Mouse (Mus musculus) heart, embryonic 12.5 days (tissue): ENCODE results near the gene Far2. TPM values are rescaled to one million over a fixed set of nuclear protein-coding genes. Genes with fewer than 3 reads are reported as not detected.

Experiments used
- ATAC-seq: fragments of 200-750 bp; cut with Nextera tagmentation; 2 replicates; pipeline ENCODE4 v1.8.0; 2017; ENCODE audit warnings: moderate TSS enrichment, moderate library complexity; ENCODE audit not compliant: insufficient number of reproducible peaks, low FRiP score
- H3K27ac ChIP-seq: fragments of 300-500 bp; sonication (generic); 2 replicates; pipeline ENCODE4 v1.5.1; 2016; ENCODE audit warnings: mild to moderate bottlenecking, moderate library complexity; ENCODE audit not compliant: poor library complexity, severe bottlenecking
- H3K27me3 ChIP-seq: fragments of 300-500 bp; sonication (generic); replicated peaks from 2 replicates; pipeline ENCODE4 v1.6.1; 2016; ENCODE audit warnings: mild to moderate bottlenecking, moderate library complexity
- H3K36me3 ChIP-seq: fragments of 300-500 bp; sonication (generic); 2 replicates; pipeline ENCODE4 v1.6.1; 2016; ENCODE audit warnings: mild to moderate bottlenecking, moderate library complexity
- H3K4me1 ChIP-seq: fragments of 300-500 bp; sonication (generic); replicated peaks from 2 replicates; pipeline ENCODE4 v1.6.1; 2016; ENCODE audit warnings: mild to moderate bottlenecking
- H3K4me2 ChIP-seq: fragments of 300-500 bp; sonication (generic); 2 replicates; pipeline ENCODE4 v1.6.1; 2016; ENCODE audit warnings: mild to moderate bottlenecking, moderate library complexity
- H3K4me3 ChIP-seq: fragments of 300-500 bp; sonication (generic); 2 replicates; pipeline ENCODE4 v1.5.1; 2016; ENCODE audit warnings: mild to moderate bottlenecking
- H3K9ac ChIP-seq: fragments of 300-500 bp; sonication (generic); 2 replicates; pipeline ENCODE4 v1.6.1; 2016; ENCODE audit warnings: mild to moderate bottlenecking, moderate library complexity
- H3K9me3 ChIP-seq: fragments of 300-500 bp; sonication (generic); replicated peaks from 2 replicates; pipeline ENCODE4 v1.6.1; 2016; ENCODE audit warnings: mild to moderate bottlenecking, moderate library complexity
- WGBS: fragments of 180-500 bp; shearing (Covaris S2); methylation state at CpG from one replicate; pipeline ENCODE4 v1.1.7; 2016; 5-methylcytosine and 5-hydroxymethylcytosine counted together
- polyA plus RNA-seq: library from polyadenylated mRNA; unstranded; fragments of >200 nt; fragmentation: Nextera tagmentation; extraction: Ambion mirVana; gene quantifications from 2 replicates; pipeline ENCODE4 v1.2.1, GENCODE M21; 2016

Far2 gene
- 1.2 and 1.5 TPM in 2 replicates for polyA plus RNA-seq

DNA sequence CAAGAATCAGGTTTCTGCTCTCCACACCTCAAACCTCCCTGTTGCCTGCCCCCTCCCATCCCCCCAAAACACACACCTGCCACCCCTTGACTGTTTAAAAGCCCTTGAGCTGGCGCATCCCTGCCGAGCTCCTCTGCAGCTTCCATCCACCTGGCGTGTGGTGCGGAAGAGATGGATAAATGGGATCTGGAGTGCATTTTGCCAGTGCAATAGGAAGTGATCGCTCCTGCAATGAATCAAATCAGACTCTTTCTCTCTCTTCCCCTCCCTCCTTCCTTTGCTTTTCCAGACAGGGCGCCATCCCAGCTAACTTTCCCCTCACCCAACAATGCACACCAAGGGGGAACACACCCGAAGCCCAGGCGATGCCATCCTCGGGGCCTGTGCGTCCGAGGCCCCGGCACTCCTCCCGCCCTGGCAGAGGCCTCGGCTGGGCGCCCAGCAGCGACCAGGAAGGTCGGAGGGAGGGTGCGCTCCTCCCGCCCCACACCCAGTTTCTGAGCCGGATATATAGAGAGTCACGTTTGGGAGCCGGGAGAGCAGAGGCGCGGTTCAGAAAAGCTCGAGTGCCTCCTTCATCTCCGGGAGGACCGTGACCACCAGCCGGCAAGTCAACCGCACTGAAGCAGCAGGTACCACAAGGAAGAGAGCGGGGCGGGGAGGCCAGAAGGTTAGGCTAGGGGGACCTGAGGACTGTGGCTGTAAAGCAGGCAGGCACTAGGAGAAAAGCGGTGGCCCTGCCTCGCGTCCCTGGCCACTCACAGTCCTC, at the start of gene Far2:
Far2 (plus strand) TSS at position 379 of the 769 bp plus-strand sequence.
- peak within 1 kb of the TSS; percentile 56; the same call in 1 of the 2 replicates for H3K9ac ChIP-seq
- no peak for ATAC-seq
- H3K4me3 ChIP-seq = peak within 1 kb of the TSS; percentile 44
- 0 out of 2 replicates have a peak, but pooled peaks cover 3% of the 10 kb centered on the region for H3K4me1 ChIP-seq
- no peaks in the 10 kb centered on the region for H3K9me3 ChIP-seq
- H3K27ac ChIP-seq = no peak within 1 kb of the TSS
- H3K36me3 ChIP-seq = no peaks in the 10 kb centered on the region
- H3K4me2 ChIP-seq = peak within 1 kb of the TSS; percentile 73
- 4% methylated on average over 34 of the region's 34 CpGs for WGBS
- peaks cover 22% of the 10 kb centered on the region for H3K27me3 ChIP-seq

DNA sequence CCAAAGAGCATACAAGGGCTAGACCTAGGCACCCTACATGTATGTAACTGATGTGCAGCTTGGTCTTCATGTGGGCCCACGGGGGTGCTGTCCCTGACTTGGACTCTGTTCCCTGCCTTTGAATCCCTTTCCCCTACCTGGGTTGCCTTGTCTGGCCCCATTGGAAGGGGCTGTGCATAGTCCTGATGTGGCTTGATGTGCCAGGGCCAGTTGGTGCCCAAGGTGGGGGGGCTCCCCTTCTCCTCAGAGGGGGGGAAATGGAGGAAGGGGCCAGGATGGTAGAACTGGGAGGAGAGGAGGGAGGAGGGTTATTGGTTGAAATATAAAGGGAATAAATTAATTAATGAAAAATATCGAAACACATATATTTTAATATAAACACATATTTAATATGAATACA, 46.6 kb upstream of the Far2 start:
- ATAC-seq = no peak
- H3K27me3 ChIP-seq = no peaks in the 10 kb centered on the region
- H3K4me3 ChIP-seq = no peak overlapping the region
- no peak overlapping the region for H3K9ac ChIP-seq
- WGBS = 86% methylated on average over 2 of the region's 2 CpGs
- H3K27ac ChIP-seq = no peak overlapping the region
- no peaks in the 10 kb centered on the region for H3K36me3 ChIP-seq
- H3K9me3 ChIP-seq = no peaks in the 10 kb centered on the region
- H3K4me2 ChIP-seq = no peak overlapping the region
- no peaks in the 10 kb centered on the region for H3K4me1 ChIP-seq

DNA sequence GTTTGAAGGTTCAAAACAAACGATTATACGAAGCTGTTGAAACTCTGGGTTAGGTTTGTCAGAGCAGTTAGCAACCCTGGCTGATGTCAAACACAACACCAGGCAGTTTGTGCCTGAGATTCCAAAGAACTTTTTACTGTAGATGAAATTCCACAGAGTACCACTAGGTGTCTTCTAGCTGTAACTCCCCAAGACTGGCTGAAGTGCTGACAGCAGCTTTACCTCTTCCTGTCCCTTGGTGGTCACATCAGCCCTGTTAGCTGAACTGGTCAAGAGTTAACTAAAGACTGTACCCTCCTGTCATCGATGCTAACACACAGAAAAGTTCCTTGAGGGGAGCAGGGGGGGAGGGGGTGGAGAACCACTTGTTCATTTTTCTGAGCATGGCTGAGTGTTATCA, 46.0 kb upstream of the Far2 start:
- no peak overlapping the region for H3K4me2 ChIP-seq
- WGBS = 25% methylated on average over 3 of the region's 3 CpGs
- no peak overlapping the region for H3K27ac ChIP-seq
- no peak overlapping the region for H3K4me3 ChIP-seq
- no peak for ATAC-seq
- H3K36me3 ChIP-seq = no peaks in the 10 kb centered on the region
- no peak overlapping the region for H3K9ac ChIP-seq
- H3K9me3 ChIP-seq = no peaks in the 10 kb centered on the region
- no peaks in the 10 kb centered on the region for H3K27me3 ChIP-seq
- H3K4me1 ChIP-seq = no peaks in the 10 kb centered on the region

DNA sequence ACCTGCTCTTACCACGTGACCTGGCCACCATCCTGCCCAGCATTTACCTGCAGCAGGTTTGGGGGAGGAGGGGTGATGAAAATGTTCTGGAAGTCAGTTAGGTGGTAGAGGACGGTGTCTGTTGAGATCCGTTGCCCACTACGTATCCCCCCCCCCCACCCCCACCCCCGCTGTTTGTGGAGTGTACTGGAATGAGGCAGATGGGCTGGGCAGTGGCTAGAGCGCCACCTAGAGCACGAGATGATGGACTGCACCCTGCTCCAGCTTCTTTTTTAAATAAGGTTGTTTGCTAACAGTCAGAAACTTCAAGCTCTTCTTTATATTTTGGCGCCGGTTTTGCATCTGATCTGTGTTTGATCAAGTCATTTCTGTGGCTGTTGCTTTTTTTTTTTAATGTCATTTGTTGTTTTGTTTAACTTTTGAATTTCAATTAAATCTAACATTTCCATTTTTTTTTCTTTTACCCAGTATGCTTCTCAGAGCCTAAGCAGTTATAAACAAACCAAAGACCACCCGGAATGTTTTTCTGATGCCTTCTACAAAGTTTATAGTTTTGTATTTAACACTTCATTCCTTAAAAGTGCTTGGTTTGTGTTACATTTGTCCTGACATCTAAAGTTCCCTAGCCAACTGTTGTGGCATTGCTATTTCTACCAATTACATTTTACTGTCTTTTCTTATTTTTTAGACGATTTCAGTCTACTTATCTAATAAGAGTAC, 40.8 kb upstream of the Far2 start:
- Histone ChIP-seq H3K4me1 (no peaks in the 10 kb centered on the region), H3K27me3 (no peaks in the 10 kb centered on the region), H3K27ac (no peak overlapping the region), H3K4me3 (no peak overlapping the region), H3K9me3 (no peaks in the 10 kb centered on the region), H3K4me2 (no peak overlapping the region), H3K36me3 (no peaks in the 10 kb centered on the region), H3K9ac (no peak overlapping the region)
- WGBS = 60% methylated on average over 11 of the region's 11 CpGs
- no peak for ATAC-seq

DNA sequence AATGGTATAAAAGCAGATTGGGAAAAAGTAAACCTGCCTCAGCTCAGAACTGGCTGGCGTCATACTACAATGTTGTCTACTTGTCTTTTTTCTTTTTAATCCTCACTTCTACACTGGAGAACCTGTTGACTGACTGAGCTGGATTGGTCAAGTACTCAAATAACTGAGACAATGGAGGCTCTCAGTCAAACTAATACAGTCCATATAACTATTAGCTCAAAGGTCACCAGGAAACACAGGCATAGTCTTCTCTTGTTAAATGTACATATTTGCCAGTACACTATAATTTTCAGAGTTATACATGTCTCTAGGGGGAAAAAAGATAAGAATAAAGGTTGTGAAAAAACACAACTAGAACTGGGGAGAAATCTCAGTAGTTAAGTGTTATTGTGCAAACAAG, 6.3 kb upstream of the Far2 start:
- H3K9ac ChIP-seq = no peak overlapping the region
- no peak overlapping the region for H3K4me3 ChIP-seq
- no peak for ATAC-seq
- no peaks in the 10 kb centered on the region for H3K36me3 ChIP-seq
- H3K4me1 ChIP-seq = no peaks in the 10 kb centered on the region
- no peaks in the 10 kb centered on the region for H3K27me3 ChIP-seq
- WGBS = 91% methylated on average over 1 of the region's 1 CpGs
- H3K27ac ChIP-seq = no peak overlapping the region
- H3K9me3 ChIP-seq = peaks cover 4% of the 10 kb centered on the region; the same call in 1 of the 2 replicates
- H3K4me2 ChIP-seq = no peak overlapping the region

DNA sequence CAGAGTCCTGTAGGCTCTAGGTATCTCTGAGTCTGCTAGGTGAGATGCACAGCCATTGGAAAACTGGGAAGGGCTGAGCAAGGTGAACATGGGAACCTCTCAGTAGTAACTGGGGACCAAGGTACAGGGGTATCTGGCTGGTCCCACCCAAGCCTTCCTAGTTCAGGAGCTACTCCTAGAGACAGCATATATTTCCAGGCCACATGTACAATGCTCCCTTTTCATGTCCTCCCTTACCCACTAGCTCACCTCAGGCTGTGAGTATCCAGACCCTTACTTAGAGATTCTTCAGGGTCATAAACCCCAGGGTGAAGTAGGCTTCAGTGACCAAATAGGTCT, 560 bp downstream of the Far2 start:
- no peak; the same call in 1 of the 2 replicates for ATAC-seq
- H3K4me2 ChIP-seq = peak overlapping the region; percentile 73

DNA sequence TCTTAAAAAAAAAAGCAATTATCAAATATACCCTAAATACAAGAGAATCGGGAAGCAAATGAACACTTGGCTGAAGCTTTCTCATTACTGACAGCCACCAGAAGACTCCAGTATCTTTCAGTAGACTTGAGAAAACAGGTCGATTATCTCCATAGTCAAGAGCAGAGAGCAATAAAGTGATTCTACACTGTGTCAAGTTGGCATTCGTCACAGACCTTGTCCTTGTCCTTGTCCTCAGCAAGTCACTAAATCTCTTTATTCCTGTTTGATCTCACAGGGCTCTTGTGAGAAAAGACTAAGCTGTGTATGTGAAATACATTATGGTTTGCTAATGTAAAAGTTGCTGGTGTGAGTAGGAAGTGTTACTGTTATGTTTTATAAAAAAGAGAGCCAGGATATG, 16.1 kb downstream of the Far2 start:
- Histone ChIP-seq H3K9me3 (0 out of 2 replicates have a peak, but pooled peaks cover 5% of the 10 kb centered on the region), H3K27me3 (no peaks in the 10 kb centered on the region), H3K27ac (no peak overlapping the region), H3K9ac (no peak overlapping the region), H3K4me1 (no peaks in the 10 kb centered on the region), H3K4me3 (no peak overlapping the region), H3K4me2 (no peak overlapping the region), H3K36me3 (no peaks in the 10 kb centered on the region)
- 79% methylated on average over 3 of the region's 3 CpGs for WGBS
- ATAC-seq = no peak

More for the DNA sequence above, 560 bp downstream of the Far2 start:
- H3K4me3 ChIP-seq = peak overlapping the region; percentile 44
- H3K9ac ChIP-seq = no peak overlapping the region
- H3K9me3 ChIP-seq = no peaks in the 10 kb centered on the region
- peaks cover 22% of the 10 kb centered on the region for H3K27me3 ChIP-seq
- H3K27ac ChIP-seq = no peak overlapping the region
- H3K36me3 ChIP-seq = no peaks in the 10 kb centered on the region
- 0 out of 2 replicates have a peak, but pooled peaks cover 3% of the 10 kb centered on the region for H3K4me1 ChIP-seq

DNA sequence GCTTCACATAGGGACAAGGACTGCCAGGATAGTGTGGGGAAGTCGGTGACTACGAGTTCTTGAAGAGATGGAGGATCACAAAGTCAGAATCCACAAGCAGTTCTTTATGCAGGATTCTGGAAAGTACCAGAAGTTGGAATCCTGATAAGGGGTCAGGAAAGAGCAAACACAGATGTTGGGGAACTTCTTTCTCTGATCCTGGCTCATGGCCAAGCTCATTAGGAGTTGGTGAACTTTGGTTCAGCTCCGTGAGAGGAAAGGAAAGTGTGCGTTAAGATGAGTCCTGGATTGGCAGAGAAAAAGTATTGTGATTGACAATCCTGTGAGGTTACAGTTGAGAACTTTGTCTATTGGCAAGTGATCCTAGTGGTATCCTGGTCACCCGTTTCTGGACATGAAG, 19.2 kb downstream of the Far2 start:
- H3K9ac ChIP-seq = no peak overlapping the region
- H3K4me2 ChIP-seq = no peak overlapping the region
- no peak overlapping the region for H3K27ac ChIP-seq
- WGBS = 55% methylated on average over 5 of the region's 5 CpGs
- H3K36me3 ChIP-seq = no peaks in the 10 kb centered on the region
- H3K27me3 ChIP-seq = no peaks in the 10 kb centered on the region
- H3K4me1 ChIP-seq = no peaks in the 10 kb centered on the region
- no peak for ATAC-seq
- 0 out of 2 replicates have a peak, but pooled peaks cover 5% of the 10 kb centered on the region for H3K9me3 ChIP-seq
- H3K4me3 ChIP-seq = no peak overlapping the region

DNA sequence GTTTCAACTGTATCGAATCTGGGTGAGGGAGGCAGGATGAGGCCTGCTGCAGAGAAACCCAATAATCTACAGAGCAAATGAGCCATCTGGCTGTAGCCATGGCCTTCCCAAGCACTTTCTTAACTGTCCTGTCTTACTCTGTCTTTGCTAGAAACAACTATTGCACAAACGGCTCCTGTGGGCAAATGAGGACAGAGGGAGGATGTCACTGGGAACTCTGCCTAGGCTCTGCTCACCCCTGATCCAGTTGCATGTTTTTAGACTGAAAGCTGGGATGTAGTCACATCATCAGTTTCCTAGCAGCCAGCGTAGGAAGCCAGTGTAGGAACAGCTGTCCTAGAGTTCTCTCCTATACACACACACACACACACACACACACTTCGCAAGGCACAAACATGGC, 21.7 kb downstream of the Far2 start:
- H3K27me3 ChIP-seq = no peaks in the 10 kb centered on the region
- H3K4me3 ChIP-seq = no peak overlapping the region
- no peak for ATAC-seq
- 78% methylated on average over 4 of the region's 4 CpGs for WGBS
- no peaks in the 10 kb centered on the region for H3K9me3 ChIP-seq
- H3K9ac ChIP-seq = no peak overlapping the region
- no peak overlapping the region for H3K27ac ChIP-seq
- no peak overlapping the region for H3K4me2 ChIP-seq
- no peaks in the 10 kb centered on the region for H3K4me1 ChIP-seq
- H3K36me3 ChIP-seq = no peaks in the 10 kb centered on the region

DNA sequence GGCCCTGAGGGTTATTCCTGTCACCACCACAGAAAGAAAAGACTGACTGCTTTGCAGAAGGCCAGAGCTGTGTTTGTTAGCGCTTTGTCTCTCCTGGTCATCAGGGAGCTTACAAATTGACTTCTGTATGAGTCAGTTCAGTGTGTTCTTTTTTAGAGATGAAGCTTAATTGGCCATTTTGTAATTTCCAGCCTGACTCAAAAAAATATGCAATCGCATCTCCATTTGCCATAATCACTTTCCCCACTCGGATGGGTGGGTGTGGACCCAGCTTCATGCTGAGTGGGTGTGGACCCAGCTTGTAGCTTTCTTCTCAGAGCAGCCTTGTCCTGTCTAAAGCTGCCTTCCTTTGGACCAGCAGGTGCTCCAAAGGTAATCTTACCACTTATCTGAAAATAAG, 26.5 kb downstream of the Far2 start:
- no peaks in the 10 kb centered on the region for H3K27me3 ChIP-seq
- no peak overlapping the region for H3K4me3 ChIP-seq
- no peaks in the 10 kb centered on the region for H3K36me3 ChIP-seq
- H3K9me3 ChIP-seq = no peaks in the 10 kb centered on the region
- no peak overlapping the region for H3K9ac ChIP-seq
- no peaks in the 10 kb centered on the region for H3K4me1 ChIP-seq
- no peak overlapping the region for H3K27ac ChIP-seq
- no peak overlapping the region for H3K4me2 ChIP-seq
- WGBS = 68% methylated on average over 3 of the region's 3 CpGs
- ATAC-seq = no peak

DNA sequence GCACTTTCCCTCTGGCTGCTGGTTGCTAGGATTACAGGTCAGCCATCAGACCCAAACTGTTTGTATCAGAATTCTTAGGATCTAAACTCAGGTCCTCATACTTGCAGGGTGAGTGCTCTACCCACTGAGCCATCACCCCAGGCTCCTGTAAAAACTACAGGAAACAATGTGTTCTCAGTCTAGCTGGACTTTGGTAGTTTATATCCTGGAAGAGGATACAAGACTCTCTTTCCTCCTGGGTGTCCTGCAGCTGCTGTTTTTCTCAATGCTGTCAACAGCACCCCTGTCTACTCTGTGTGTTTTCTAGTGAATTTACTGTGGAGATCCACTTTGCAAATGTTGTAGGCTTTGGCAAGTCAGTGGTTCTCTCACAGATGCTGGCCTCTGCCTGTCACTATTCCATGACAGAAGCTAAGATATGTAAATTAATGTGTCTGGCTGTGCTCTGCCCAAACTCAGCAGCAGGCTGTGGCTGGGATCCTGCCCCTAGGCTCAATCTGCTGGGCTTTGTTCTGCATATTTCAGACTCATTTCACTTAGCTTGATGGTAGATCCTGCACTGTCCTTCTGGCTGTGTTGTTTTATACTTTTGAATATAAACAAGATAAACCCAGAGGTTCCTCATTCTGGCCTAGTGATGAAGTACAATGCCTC, 27.3 kb downstream of the Far2 start:
- Histone ChIP-seq H3K27me3 (no peaks in the 10 kb centered on the region), H3K9ac (no peak overlapping the region), H3K4me1 (no peaks in the 10 kb centered on the region), H3K4me3 (no peak overlapping the region), H3K4me2 (no peak overlapping the region), H3K27ac (no peak overlapping the region), H3K36me3 (no peaks in the 10 kb centered on the region), H3K9me3 (no peaks in the 10 kb centered on the region)
- no peak for ATAC-seq
